Mouse (Mus musculus): ENCODE measurements around the gene Tm9sf3. TPM values are rescaled to one million over a fixed set of nuclear protein-coding genes. Genes with fewer than 3 reads are reported as not detected.
"Not testable (repeated sequence)": the region's sequence is repeated elsewhere in the genome, so short reads cannot be mapped to it uniquely, and the experiment has no call there.

Tm9sf3 gene
- polyA plus RNA-seq (2015; fragmentation: Nextera tagmentation; extraction: Ambion mirVana), result 52.3 and 53.5 TPM in 2 replicates

GRCm38 (mm10) chr19:41263630-41264295, at the start of gene Tm9sf3:
TSS of gene Tm9sf3 (minus strand) at chr19:41263997.
- H3K9ac ChIP-seq, result peak within 1 kb of the TSS; percentile 91
- H3K27me3 ChIP-seq, result no peaks in the 10 kb centered on the region
- peaks cover 46% of the 10 kb centered on the region for H3K4me1 ChIP-seq (replicated peaks)
- H3K36me3 ChIP-seq (replicated peaks), result no peaks in the 10 kb centered on the region
- H3K4me2 ChIP-seq, result peak within 1 kb of the TSS; percentile 82
- peak; percentile 87 for ATAC-seq (ENCODE audit: insufficient read depth)
- H3K9me3 ChIP-seq (replicated peaks), result no peaks in the 10 kb centered on the region
- peak within 1 kb of the TSS; percentile 93 for H3K4me3 ChIP-seq (replicated peaks)
- H3K27ac ChIP-seq (replicated peaks), result peak within 1 kb of the TSS; percentile 93
- WGBS (ENCODE audit: insufficient replicate concordance), result under 1% methylated on average over 94 of the region's 98 CpGs

DNA sequence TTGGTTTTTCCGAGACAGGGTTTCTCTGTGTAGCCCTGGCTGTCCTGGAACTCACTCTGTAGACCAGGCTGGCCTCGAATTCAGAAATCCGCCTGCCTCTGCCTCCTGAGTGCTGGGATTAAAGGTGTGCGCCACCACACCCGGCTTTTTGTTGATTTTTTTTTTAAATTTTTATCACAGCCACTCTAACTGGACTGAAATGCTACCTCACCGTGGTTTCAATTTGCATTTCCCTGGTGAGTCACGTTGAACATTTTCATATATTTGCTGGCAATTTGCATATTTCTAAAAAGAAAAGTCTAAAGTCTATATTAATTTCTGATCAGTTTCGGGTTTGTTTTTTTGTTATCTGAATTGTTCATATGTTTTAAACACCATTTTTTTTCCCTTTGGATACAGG, 48.8 kb upstream of the Tm9sf3 start:
- not testable (repeated sequence) for H3K27ac ChIP-seq (replicated peaks); H3K36me3 ChIP-seq (replicated peaks); H3K4me2 ChIP-seq; H3K9me3 ChIP-seq (replicated peaks); ATAC-seq (ENCODE audit: insufficient read depth); H3K9ac ChIP-seq; H3K27me3 ChIP-seq; H3K4me3 ChIP-seq (replicated peaks)
- H3K4me1 ChIP-seq (replicated peaks), result peaks cover 10% of the 10 kb centered on the region
- 57% methylated on average over 8 of the region's 8 CpGs for WGBS (ENCODE audit: insufficient replicate concordance)

GRCm38 (mm10) chr19:41312027-41312426, 48.2 kb upstream of the Tm9sf3 start:
- Histone ChIP-seq H3K27ac (replicated peaks) (no peak overlapping the region), H3K9ac (no peak overlapping the region), H3K4me2 (no peak overlapping the region), H3K36me3 (replicated peaks) (no peaks in the 10 kb centered on the region), H3K27me3 (no peaks in the 10 kb centered on the region), H3K9me3 (replicated peaks) (no peaks in the 10 kb centered on the region), H3K4me1 (replicated peaks) (peaks cover 10% of the 10 kb centered on the region), H3K4me3 (replicated peaks) (no peak overlapping the region)
- 58% methylated on average over 4 of the region's 4 CpGs for whole genome bisulfite sequencing (ENCODE audit: insufficient replicate concordance)
- no peak for ATAC-seq (ENCODE audit: insufficient read depth)

GRCm38 (mm10) chr19:41310971-41311703, 47.3 kb upstream of the Tm9sf3 start:
- no peak overlapping the region; the same call in 1 of the 2 replicates for H3K27ac ChIP-seq (replicated peaks)

DNA sequence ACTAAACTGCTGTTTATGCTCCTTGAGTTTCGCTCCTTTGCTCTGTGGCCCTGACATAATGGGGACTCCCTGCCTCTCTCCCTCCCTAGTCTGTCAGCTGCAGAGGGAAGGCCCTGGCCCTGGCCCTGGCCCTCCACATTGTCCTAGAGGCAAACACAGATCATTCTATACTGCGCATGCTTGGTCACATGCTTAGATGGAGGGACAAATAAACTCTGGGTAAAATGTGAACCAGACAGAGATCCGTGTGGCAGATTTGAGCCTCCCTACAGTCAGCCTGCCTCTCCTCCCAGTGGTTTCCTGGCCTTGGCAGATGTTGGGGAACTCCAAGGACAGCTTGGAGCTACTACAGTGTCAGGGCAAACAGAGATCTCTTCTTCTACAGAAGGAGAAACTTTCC, 40.1 kb upstream of the Tm9sf3 start:
- Histone ChIP-seq H3K36me3 (replicated peaks) (0 out of 2 replicates have a peak, but pooled peaks cover 3% of the 10 kb centered on the region), H3K4me3 (replicated peaks) (no peak overlapping the region), H3K9me3 (replicated peaks) (no peaks in the 10 kb centered on the region), H3K27ac (replicated peaks) (no peak overlapping the region), H3K4me2 (no peak overlapping the region), H3K4me1 (replicated peaks) (no peaks in the 10 kb centered on the region), H3K27me3 (no peaks in the 10 kb centered on the region), H3K9ac (no peak overlapping the region)
- WGBS (ENCODE audit: insufficient replicate concordance), result 67% methylated on average over 3 of the region's 3 CpGs
- no peak for ATAC-seq (ENCODE audit: insufficient read depth)

More at GRCm38 (mm10) chr19:41310971-41311703, 47.3 kb upstream of the Tm9sf3 start:
- ATAC-seq (ENCODE audit: insufficient read depth), result peak; percentile 72
- 23% methylated on average over 20 of the region's 20 CpGs for WGBS (ENCODE audit: insufficient replicate concordance)
- H3K36me3 ChIP-seq (replicated peaks), result no peaks in the 10 kb centered on the region
- no peaks in the 10 kb centered on the region for H3K27me3 ChIP-seq
- peak overlapping the region; percentile 39 for H3K4me3 ChIP-seq (replicated peaks)
- H3K9ac ChIP-seq, result no peak overlapping the region
- H3K4me2 ChIP-seq, result peak overlapping the region; percentile 68
- H3K9me3 ChIP-seq (replicated peaks), result no peaks in the 10 kb centered on the region
- H3K4me1 ChIP-seq (replicated peaks), result peaks cover 10% of the 10 kb centered on the region

GRCm38 (mm10) chr19:41303433-41303832, 39.6 kb upstream of the Tm9sf3 start:
- Histone ChIP-seq H3K9ac (no peak overlapping the region), H3K27ac (replicated peaks) (no peak overlapping the region), H3K9me3 (replicated peaks) (no peaks in the 10 kb centered on the region), H3K4me2 (no peak overlapping the region), H3K4me3 (replicated peaks) (no peak overlapping the region), H3K27me3 (no peaks in the 10 kb centered on the region), H3K36me3 (replicated peaks) (0 out of 2 replicates have a peak, but pooled peaks cover 3% of the 10 kb centered on the region), H3K4me1 (replicated peaks) (no peaks in the 10 kb centered on the region)
- 60% methylated on average over 6 of the region's 6 CpGs for WGBS (ENCODE audit: insufficient replicate concordance)
- no peak for ATAC-seq (ENCODE audit: insufficient read depth)

- Histone ChIP-seq H3K36me3 (replicated peaks) (peaks cover 7% of the 10 kb centered on the region; the same call in 1 of the 2 replicates), H3K4me1 (replicated peaks) (no peaks in the 10 kb centered on the region), H3K27me3 (no peaks in the 10 kb centered on the region), H3K27ac (replicated peaks) (no peak overlapping the region), H3K9me3 (replicated peaks) (no peaks in the 10 kb centered on the region), H3K4me2 (no peak overlapping the region), H3K4me3 (replicated peaks) (no peak overlapping the region), H3K9ac (no peak overlapping the region)
- 68% methylated on average over 6 of the region's 6 CpGs for WGBS (ENCODE audit: insufficient replicate concordance)
- ATAC-seq (ENCODE audit: insufficient read depth), result no peak
These were observed 38.1 kb upstream of the Tm9sf3 start for GRCm38 (mm10) chr19:41301856-41302255.

GRCm38 (mm10) chr19:41299446-41299845, 35.6 kb upstream of the Tm9sf3 start:
- Histone ChIP-seq H3K9ac (no peak overlapping the region), H3K4me2 (no peak overlapping the region), H3K27me3 (no peaks in the 10 kb centered on the region), H3K9me3 (replicated peaks) (no peaks in the 10 kb centered on the region), H3K4me1 (replicated peaks) (no peaks in the 10 kb centered on the region), H3K36me3 (replicated peaks) (peaks cover 7% of the 10 kb centered on the region; the same call in 1 of the 2 replicates), H3K4me3 (replicated peaks) (no peak overlapping the region), H3K27ac (replicated peaks) (no peak overlapping the region)
- WGBS (ENCODE audit: insufficient replicate concordance), result 72% methylated on average over 8 of the region's 8 CpGs
- ATAC-seq (ENCODE audit: insufficient read depth), result no peak

DNA sequence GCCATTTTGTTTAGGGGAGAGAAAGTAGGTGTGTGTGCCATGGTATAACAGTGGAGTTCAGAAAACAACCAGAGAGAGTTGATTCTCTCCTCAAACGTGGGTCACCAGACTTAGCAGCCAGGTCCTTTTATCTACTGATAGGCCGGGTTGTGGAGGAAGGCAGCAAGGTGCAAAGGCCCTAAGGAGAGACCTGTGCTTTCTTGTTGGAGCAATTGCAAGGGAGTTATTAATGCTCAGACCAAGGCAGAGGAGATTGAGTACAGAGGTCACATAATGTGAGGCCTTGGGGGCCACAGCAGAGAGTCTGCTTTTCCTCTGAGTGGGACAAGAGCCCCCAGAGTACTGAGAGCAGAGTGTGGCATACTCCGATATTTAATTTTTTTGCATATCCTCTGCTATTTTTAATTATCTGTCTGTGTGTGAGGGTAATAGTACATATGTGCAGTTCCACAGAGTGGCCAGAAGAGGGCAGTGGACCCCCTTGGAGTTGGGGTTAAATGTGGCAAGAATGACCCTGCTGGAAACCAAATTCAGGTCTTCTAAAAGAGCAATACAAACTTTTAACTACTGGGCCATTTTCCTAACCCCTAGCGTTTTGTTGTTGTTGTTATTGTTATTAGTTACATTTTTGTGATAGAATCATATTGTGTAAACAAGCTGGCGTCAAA, 27.3 kb upstream of the Tm9sf3 start:
- no peak overlapping the region for H3K27ac ChIP-seq (replicated peaks)
- no peak overlapping the region for H3K9ac ChIP-seq
- H3K36me3 ChIP-seq (replicated peaks), result peaks cover 6% of the 10 kb centered on the region; the same call in 1 of the 2 replicates
- no peak for ATAC-seq (ENCODE audit: insufficient read depth)
- H3K27me3 ChIP-seq, result no peaks in the 10 kb centered on the region
- no peak overlapping the region for H3K4me2 ChIP-seq
- H3K9me3 ChIP-seq (replicated peaks), result no peaks in the 10 kb centered on the region
- H3K4me1 ChIP-seq (replicated peaks), result no peaks in the 10 kb centered on the region
- H3K4me3 ChIP-seq (replicated peaks), result no peak overlapping the region
- 48% methylated on average over 5 of the region's 5 CpGs for WGBS (ENCODE audit: insufficient replicate concordance)

DNA sequence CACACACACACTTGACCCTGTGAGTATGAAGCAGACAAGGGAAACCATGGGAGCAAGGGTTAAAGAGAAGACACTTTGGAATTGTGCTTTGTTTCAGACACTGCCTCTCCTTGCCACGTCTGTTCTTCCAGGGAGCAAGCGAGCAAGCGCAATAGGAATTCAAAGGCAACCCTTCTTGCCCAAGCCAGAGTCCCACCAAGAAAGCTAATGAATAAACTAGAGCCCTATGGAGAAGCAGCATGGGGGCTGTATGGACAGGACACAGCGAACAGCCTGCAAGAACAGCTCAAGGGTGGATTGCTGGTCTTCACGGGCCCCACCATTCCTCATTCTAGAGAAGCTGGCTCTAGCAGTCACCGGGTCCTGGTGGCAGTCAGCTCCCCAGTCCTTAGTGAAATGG, 24.8 kb upstream of the Tm9sf3 start:
- no peaks in the 10 kb centered on the region for H3K27me3 ChIP-seq

DNA sequence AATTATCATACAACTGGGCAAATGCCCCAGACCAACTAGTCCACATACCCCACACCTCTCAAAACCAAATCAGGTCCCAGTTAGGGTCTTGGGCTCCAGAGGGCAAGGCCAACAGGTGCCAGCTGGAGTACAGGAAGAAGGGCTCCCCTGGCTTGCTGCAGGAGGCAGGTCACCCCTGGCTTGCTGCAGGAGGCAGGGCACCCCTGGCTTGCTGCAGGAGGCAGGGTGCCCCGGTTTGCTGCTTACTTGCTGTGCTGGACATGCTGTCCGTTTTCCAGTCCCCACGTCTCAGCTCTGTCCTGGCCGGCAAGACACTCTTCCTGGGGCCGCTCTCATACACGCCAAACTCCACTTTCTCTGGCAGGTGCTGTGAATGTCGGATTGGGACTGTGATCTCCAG, 23.4 kb upstream of the Tm9sf3 start:
- H3K4me2 ChIP-seq, result no peak overlapping the region
- WGBS (ENCODE audit: insufficient replicate concordance), result 62% methylated on average over 7 of the region's 7 CpGs
- H3K27me3 ChIP-seq, result no peaks in the 10 kb centered on the region
- no peaks in the 10 kb centered on the region for H3K9me3 ChIP-seq (replicated peaks)
- H3K27ac ChIP-seq (replicated peaks), result no peak overlapping the region
- H3K4me1 ChIP-seq (replicated peaks), result no peaks in the 10 kb centered on the region
- no peak for ATAC-seq (ENCODE audit: insufficient read depth)
- H3K36me3 ChIP-seq (replicated peaks), result no peaks in the 10 kb centered on the region
- H3K9ac ChIP-seq, result no peak overlapping the region
- no peak overlapping the region for H3K4me3 ChIP-seq (replicated peaks)

More for the DNA sequence above, 24.8 kb upstream of the Tm9sf3 start:
- WGBS (ENCODE audit: insufficient replicate concordance), result 70% methylated on average over 6 of the region's 6 CpGs
- Histone ChIP-seq H3K4me3 (replicated peaks) (no peak overlapping the region), H3K27ac (replicated peaks) (no peak overlapping the region), H3K4me1 (replicated peaks) (no peaks in the 10 kb centered on the region), H3K4me2 (no peak overlapping the region), H3K9me3 (replicated peaks) (no peaks in the 10 kb centered on the region), H3K36me3 (replicated peaks) (0 out of 2 replicates have a peak, but pooled peaks cover 6% of the 10 kb centered on the region), H3K9ac (no peak overlapping the region)
- no peak for ATAC-seq (ENCODE audit: insufficient read depth)

Measured in liver, embryonic 15.5 days (tissue).